Mouse (Mus musculus) midbrain, embryonic 15.5 days (tissue): ENCODE results near the gene Vkorc1l1. TPM values are rescaled to one million over a fixed set of nuclear protein-coding genes. Genes with fewer than 3 reads are reported as not detected.

Experiments used
- ATAC-seq: fragments of 200-750 bp; cut with Nextera tagmentation; replicated peaks from 2 replicates; pipeline ENCODE4 v1.8.0; 2017; ENCODE audit warnings: moderate TSS enrichment
- H3K27ac ChIP-seq: fragments of 300-500 bp; sonication (generic); 2 replicates; pipeline ENCODE4 v1.5.1; 2015; ENCODE audit warnings: mild to moderate bottlenecking, inconsistent platforms
- H3K27me3 ChIP-seq: fragments of 300-500 bp; sonication (generic); replicated peaks from 2 replicates; pipeline ENCODE4 v1.6.1; 2015; ENCODE audit warnings: inconsistent platforms
- H3K36me3 ChIP-seq: fragments of 300-500 bp; sonication (generic); replicated peaks from 2 replicates; pipeline ENCODE4 v1.6.1; 2015; ENCODE audit warnings: inconsistent platforms
- H3K4me1 ChIP-seq: fragments of 300-500 bp; sonication (generic); 2 replicates; pipeline ENCODE4 v1.6.1; 2015; ENCODE audit warnings: inconsistent platforms
- H3K4me2 ChIP-seq: fragments of 300-500 bp; sonication (generic); 2 replicates; pipeline ENCODE4 v1.6.1; 2015; ENCODE audit warnings: inconsistent platforms, mild to moderate bottlenecking, moderate library complexity
- H3K4me3 ChIP-seq: fragments of 300-500 bp; sonication (generic); 2 replicates; pipeline ENCODE4 v1.5.1; 2015; ENCODE audit warnings: mild to moderate bottlenecking, inconsistent platforms
- H3K9ac ChIP-seq: fragments of 300-500 bp; sonication (generic); 2 replicates; pipeline ENCODE4 v1.6.1; 2015; ENCODE audit warnings: mild to moderate bottlenecking, inconsistent platforms
- H3K9me3 ChIP-seq: fragments of 300-500 bp; sonication (generic); 2 replicates; pipeline ENCODE4 v1.6.1; 2016; ENCODE audit warnings: inconsistent platforms
- WGBS: fragments of 180-500 bp; shearing (Covaris S2); methylation state at CpG from one replicate; pipeline ENCODE4 v1.1.7; 2015; ENCODE audit warnings: mixed read lengths; 5-methylcytosine and 5-hydroxymethylcytosine counted together
- polyA plus RNA-seq: library from polyadenylated mRNA; unstranded; fragments of >200 nt; fragmentation: Nextera tagmentation; extraction: Ambion mirVana; gene quantifications from 2 replicates; pipeline ENCODE4 v1.2.1, GENCODE M21; 2015

Vkorc1l1 gene
- polyA plus RNA-seq, 1 experiment from 2014 or later, result 32.8 TPM

DNA sequence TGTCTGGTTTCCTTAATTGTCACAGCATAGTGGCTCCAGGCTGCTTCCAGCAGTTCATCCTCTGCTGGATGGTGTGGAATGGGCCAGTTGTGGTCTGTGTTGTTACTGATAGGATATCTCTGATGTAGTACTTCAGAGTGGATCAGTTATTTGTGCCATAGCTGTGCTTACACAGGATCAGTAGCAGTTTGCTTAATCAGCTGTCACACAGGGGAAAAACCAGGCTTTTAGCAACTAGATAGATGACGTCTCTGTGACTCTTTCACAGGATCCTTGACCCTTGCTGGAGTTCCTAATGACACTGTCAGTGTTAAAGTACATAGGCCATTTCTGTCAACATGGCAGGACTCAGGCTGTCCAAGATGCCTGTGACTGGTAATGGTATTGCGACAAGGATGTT, 92.1 kb downstream of the Vkorc1l1 start:
- H3K4me2 ChIP-seq, result no peak overlapping the region
- peaks cover 9% of the 10 kb centered on the region for H3K4me1 ChIP-seq
- 88% methylated on average over 2 of the region's 2 CpGs for WGBS
- no peaks in the 10 kb centered on the region for H3K9me3 ChIP-seq
- H3K9ac ChIP-seq, result no peak overlapping the region
- no peak overlapping the region for H3K4me3 ChIP-seq
- no peak overlapping the region for H3K27ac ChIP-seq
- H3K36me3 ChIP-seq, result 0 out of 2 replicates have a peak, but pooled peaks cover 5% of the 10 kb centered on the region
- no peaks in the 10 kb centered on the region for H3K27me3 ChIP-seq
- ATAC-seq, result no peak

Other genes with a start within 250 kb of the Vkorc1l1 start
- not detected in 2 replicates for gene Sept14, start 233.5 kb upstream of the Vkorc1l1 start, polyA plus RNA-seq
- gene Mrps17, start 226.5 kb upstream of the Vkorc1l1 start, polyA plus RNA-seq, result 161 and 167 TPM in 2 replicates
- 81.8 and 82.0 TPM in 2 replicates for gene Nipsnap2, start 216.9 kb upstream of the Vkorc1l1 start, polyA plus RNA-seq
- 24.0 and 35.1 TPM in 2 replicates for gene Psph, start 154.5 kb upstream of the Vkorc1l1 start, polyA plus RNA-seq
- 23.1 and 28.4 TPM in 2 replicates for gene Sumf2, start 95.0 kb upstream of the Vkorc1l1 start, polyA plus RNA-seq
- gene Chchd2, start 54.5 kb upstream of the Vkorc1l1 start, polyA plus RNA-seq, result 674 and 719 TPM in 2 replicates
- 16.6 and 17.3 TPM in 2 replicates for gene Zbed5, start 46.2 kb upstream of the Vkorc1l1 start, polyA plus RNA-seq
- 0.40 and 0.56 TPM in 2 replicates for gene Phkg1, start 43.4 kb upstream of the Vkorc1l1 start, polyA plus RNA-seq
- gene Nupr1l, start 33.4 kb upstream of the Vkorc1l1 start, polyA plus RNA-seq, result 3.9 and 5.9 TPM in 2 replicates
- 30.6 and 30.9 TPM in 2 replicates for gene Gusb, start 61.1 kb downstream of the Vkorc1l1 start, polyA plus RNA-seq
- 40.1 and 42.4 TPM in 2 replicates for gene Asl, start 87.3 kb downstream of the Vkorc1l1 start, polyA plus RNA-seq
- gene Crcp, start 87.3 kb downstream of the Vkorc1l1 start, polyA plus RNA-seq, result 88.6 and 91.3 TPM in 2 replicates
- 54.7 and 59.4 TPM in 2 replicates for gene Tpst1, start 131.4 kb downstream of the Vkorc1l1 start, polyA plus RNA-seq
- 18.0 and 19.9 TPM in 2 replicates for gene Kctd7, start 202.9 kb downstream of the Vkorc1l1 start, polyA plus RNA-seq
- 41.1 and 46.4 TPM in 2 replicates for gene Rabgef1, start 229.8 kb downstream of the Vkorc1l1 start, polyA plus RNA-seq